Mouse (Mus musculus) lung, adult 2 months (tissue): Measurements from ENCODE around the gene Cfap77. TPM values are rescaled to one million over a fixed set of nuclear protein-coding genes. Genes with fewer than 3 reads are reported as not detected.
A peak's percentile ranks its signal among the peaks of the same experiment; 100 is the strongest.

Source experiments
- DNase-seq: peaks from one replicate; pipeline ENCODE4 v3.0.0; 2022
- H3K4me1 ChIP-seq: fragments of 200-500 bp; 2 replicates; pipeline ENCODE4 v1.6.1; 2011; ENCODE audit warnings: low read length; ENCODE audit not compliant: control insufficient read depth, insufficient read depth
- H3K4me3 ChIP-seq: fragments of 200-500 bp; replicated peaks from 2 replicates; pipeline ENCODE3; 2011; ENCODE audit warnings: low read depth, mild to moderate bottlenecking, control low read depth, low read length; ENCODE audit errors: extremely low read depth
- CTCF ChIP-seq: fragments of 200-500 bp; IDR thresholded peaks from 2 replicates; pipeline ENCODE4 v1.5.1; 2011; ENCODE audit warnings: mild to moderate bottlenecking, low read length, control low read depth; ENCODE audit not compliant: insufficient read depth
- POLR2A ChIP-seq: fragments of 200-500 bp; IDR thresholded peaks from 2 replicates; pipeline ENCODE4 v1.6.1; 2011; ENCODE audit warnings: low read depth, mild to moderate bottlenecking, control low read depth, low read length, borderline replicate concordance; ENCODE audit errors: extremely low read depth
- WGBS: fragments of 180-500 bp; shearing (Covaris S2); methylation state at CpG from one replicate; pipeline ENCODE4 v1.1.7; 2018; 5-methylcytosine and 5-hydroxymethylcytosine counted together
- polyA plus RNA-seq: library from polyadenylated mRNA; depleted of rRNA; stranded (reverse); fragments of >200 nt; gene quantifications from 2 replicates; pipeline ENCODE4 v1.2.3, GENCODE M21; 2012

The Cfap77 gene
- polyA plus RNA-seq, 1 experiment = 4.6 TPM

- Histone ChIP-seq H3K4me3 (no peak overlapping the region), H3K4me1 (no peaks in the 10 kb centered on the region)
- DNase-seq = no peak
- TF ChIP-seq CTCF (no peak), POLR2A (no peak)
- WGBS = 98% methylated on average over 7 of the region's 7 CpGs
Observed at GRCm38 (mm10) chr2:29086026-29086425, 31.2 kb upstream of the Cfap77 start.

- H3K4me3 ChIP-seq = no peak overlapping the region
- WGBS = 71% methylated on average over 3 of the region's 3 CpGs
- DNase-seq = no peak
- no peaks in the 10 kb centered on the region for H3K4me1 ChIP-seq
- TF ChIP-seq POLR2A (no peak), CTCF (no peak)
Observed at GRCm38 (mm10) chr2:29081965-29082364, 27.1 kb upstream of the Cfap77 start.

DNA sequence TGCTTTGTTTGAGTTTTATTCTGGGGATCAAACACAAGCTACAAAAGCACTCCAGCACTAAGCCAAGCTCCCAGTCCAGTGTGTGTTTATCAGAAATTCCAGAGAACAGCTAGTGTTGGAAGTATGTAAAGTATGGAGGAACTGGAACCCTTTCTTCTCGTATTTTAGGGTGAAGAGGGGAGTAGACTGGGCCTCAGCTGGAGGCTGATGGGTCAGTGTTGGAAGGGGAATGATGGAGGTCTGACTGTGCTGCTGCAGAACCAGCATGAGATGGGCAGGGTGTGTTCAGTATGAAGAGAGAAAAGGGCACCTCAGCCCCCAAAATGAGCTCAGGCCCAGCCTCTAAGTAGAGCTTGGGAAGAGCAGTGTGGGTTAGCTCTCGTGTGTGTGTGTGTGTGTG lies 21.4 kb upstream of the Cfap77 start:
- H3K4me1 ChIP-seq = no peaks in the 10 kb centered on the region
- no peak for DNase-seq
- 82% methylated on average over 2 of the region's 2 CpGs for WGBS
- TF ChIP-seq CTCF (no peak), POLR2A (no peak)
- H3K4me3 ChIP-seq = no peak overlapping the region

- no peak for DNase-seq
- 66% methylated on average over 11 of the region's 11 CpGs for WGBS
- no peaks in the 10 kb centered on the region for H3K4me1 ChIP-seq
- no peak overlapping the region for H3K4me3 ChIP-seq
- TF ChIP-seq CTCF = no peak
- no peak for TF ChIP-seq POLR2A
Observed at GRCm38 (mm10) chr2:29075331-29076070, 20.6 kb upstream of the Cfap77 start.

DNA sequence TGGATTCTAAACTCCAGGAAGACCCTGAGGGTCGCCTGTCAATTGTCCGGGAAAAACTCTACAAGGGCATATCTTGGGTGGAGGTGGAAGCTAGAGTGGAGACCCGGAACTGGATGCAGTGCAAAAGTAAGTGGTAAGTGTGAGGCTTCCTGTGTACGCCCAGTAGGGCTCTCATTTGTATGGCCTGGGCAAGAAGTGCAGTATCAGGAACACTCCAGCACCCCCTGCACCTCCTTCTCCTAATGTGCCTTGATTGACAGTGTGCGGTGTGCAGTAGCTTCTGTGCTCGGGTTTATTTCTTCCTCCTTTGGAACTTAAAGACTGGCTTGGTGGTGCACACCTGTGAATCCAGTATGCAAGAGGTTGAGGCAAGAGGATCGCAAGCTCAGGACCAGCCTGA lies 19.8 kb upstream of the Cfap77 start:
- TF ChIP-seq CTCF (no peak), POLR2A (no peak)
- WGBS = 93% methylated on average over 7 of the region's 7 CpGs
- Histone ChIP-seq H3K4me3 (no peak overlapping the region), H3K4me1 (no peaks in the 10 kb centered on the region)
- DNase-seq = no peak

DNA sequence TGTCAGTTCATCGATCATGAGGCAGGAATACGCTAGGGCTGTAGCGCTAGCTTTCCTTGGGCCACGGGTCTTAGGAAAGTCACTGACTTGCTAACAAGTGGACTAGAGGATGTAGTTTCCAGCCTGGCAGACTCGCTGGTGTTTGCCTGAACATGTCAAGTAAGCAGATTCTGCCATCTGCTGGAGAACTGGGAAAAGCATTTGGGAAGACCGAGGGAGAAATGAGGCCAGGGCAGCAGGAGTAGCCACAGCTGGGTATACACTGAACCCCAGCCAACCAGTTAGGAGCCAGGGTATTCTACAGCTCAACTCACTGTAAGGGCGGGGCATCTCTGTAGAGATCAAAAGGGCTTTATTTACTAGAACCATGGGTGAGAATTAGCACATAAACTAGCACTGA lies 11.5 kb upstream of the Cfap77 start:
- TF ChIP-seq CTCF (0 out of 2 replicates have a peak, but pooled peaks have one; percentile 2), POLR2A (no peak)
- no peak for DNase-seq
- no peaks in the 10 kb centered on the region for H3K4me1 ChIP-seq
- H3K4me3 ChIP-seq = no peak overlapping the region
- whole genome bisulfite sequencing = 53% methylated on average over 7 of the region's 7 CpGs

- WGBS = 93% methylated on average over 6 of the region's 6 CpGs
- H3K4me3 ChIP-seq = no peak overlapping the region
- DNase-seq = no peak
- TF ChIP-seq CTCF = no peak
- no peak for TF ChIP-seq POLR2A
- no peaks in the 10 kb centered on the region for H3K4me1 ChIP-seq
Observed at GRCm38 (mm10) chr2:29065796-29066195, 10.9 kb upstream of the Cfap77 start.

DNA sequence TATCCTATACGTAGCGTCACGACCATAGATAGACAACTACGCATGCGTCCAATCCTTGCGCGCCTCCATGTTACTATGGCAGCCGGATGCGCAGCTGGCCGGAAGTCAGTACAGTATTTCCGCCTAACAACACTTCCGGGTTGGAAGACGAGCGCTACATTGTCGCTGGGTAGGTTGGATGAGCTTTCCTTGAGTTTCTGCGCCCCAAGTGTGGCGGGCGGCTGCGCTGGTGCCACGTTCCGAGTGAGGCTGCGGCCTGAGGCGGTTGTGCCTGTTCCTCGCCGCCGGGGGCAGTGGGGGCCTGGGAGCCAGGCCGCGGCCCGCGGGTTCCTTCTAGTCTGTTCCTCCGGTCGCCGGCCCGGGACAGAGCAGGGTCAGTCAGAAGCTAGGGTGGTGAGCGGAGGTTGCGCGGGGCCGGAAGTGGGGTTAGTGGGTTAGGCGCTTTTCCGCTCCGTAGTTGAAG lies 5.3 kb upstream of the Cfap77 start, which contains the start of gene Ttf1:
TSS of gene Ttf1 (plus strand) at position 128 of the 463 bp plus-strand sequence.
- peak; percentile 87; the same call in 1 of the 2 replicates for TF ChIP-seq POLR2A
- no peak for TF ChIP-seq CTCF
- no peaks in the 10 kb centered on the region for H3K4me1 ChIP-seq
- peak; percentile 83 for DNase-seq
- H3K4me3 ChIP-seq = peak within 1 kb of the TSS; percentile 90
- under 1% methylated on average over 41 of the region's 41 CpGs for WGBS

DNA sequence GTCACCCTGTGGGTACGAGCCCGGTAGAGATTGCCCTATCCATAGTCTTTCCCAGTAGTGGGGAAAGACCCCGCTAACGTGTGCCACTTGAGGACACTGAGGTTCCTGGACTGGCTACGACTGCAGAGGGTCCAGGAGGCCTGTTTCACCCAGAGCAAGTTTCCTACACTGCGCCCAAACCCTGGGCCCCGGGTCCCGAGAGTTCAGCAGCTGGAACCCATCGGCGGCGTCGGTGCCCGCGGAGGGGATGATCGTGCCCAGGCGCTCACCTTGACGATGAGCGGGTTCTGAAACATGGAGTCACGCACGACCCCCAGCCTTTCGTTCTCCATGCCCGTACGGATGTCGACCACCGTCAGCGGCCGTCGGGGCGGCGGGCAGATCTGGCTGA lies 326 bp downstream of the Cfap77 start:
- DNase-seq = no peak
- TF ChIP-seq POLR2A = no peak
- no peak for TF ChIP-seq CTCF

More for the DNA sequence above, 326 bp downstream of the Cfap77 start:
- Histone ChIP-seq H3K4me1 (peaks cover 13% of the 10 kb centered on the region), H3K4me3 (peak overlapping the region; percentile 91)
- WGBS = 2% methylated on average over 30 of the region's 30 CpGs
